Mouse (Mus musculus): ENCODE data around the gene Il15ra. TPM values are rescaled to one million over a fixed set of nuclear protein-coding genes. Genes with fewer than 3 reads are reported as not detected.

The Il15ra gene
- polyA plus RNA-seq, 1 experiment from 2014 or later: 0.64 TPM

DNA sequence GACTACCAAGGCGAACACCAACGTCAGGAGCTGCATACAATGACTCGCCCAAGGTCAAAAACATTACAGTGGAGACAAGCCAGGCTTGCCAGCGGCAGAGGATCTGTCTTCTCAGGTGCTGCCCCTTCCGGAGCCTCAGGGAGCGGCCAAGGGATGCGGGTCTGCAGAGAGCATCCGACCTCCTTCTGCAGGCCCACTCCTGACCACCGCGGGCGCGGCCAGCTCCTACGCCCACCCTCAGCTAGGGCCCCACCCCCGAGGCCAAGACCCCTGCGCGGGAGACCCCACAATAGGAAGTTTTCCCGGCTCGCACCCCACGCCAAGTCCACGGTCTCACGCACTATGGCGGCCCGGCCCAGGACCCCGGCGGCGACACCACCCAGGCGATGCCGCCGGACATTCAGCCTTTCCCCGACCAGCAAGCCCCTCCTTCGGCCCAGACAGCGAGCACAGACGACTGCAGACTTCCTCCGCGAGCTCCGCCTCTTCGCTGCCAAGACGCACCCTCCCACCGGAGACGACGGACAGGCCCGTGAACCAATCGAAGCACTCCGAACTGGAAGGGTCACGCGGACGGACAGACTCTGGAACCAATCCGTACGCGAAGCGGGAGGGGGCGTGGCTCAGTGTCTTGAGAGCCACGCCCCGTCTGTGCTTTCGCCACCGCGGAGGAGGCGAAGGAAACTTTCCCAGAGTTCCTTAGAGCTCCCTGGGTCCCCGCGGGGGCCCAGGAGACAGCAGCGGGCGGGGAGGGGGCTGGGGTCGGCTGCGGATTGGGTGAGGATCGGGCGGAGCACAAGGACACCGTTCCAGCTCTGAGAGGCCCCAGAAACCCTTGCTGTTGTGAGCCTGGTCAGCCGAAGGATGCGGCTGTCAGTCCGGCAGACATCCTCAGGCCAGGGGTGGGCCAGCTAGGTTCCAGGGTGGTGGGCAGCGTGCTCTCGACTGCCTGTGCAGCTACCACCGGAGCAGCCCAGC lies 72.3 kb downstream of the Il15ra start, which contains the start of the genes Fbh1 and Ankrd16:
TSS of gene Fbh1 (minus strand) at position 492 of the 978 bp plus-strand sequence.
TSS of gene Ankrd16 (plus strand) at position 786 of the 978 bp plus-strand sequence.
- under 1% methylated on average over 73 of the region's 73 CpGs for WGBS
- Histone ChIP-seq H3K36me3 (ENCODE audit: control insufficient read depth, insufficient read depth, low read length) (peaks cover 22% of the 10 kb centered on the region), H3K9me3 (ENCODE audit: control insufficient read depth, low read length) (no peaks in the 10 kb centered on the region), H3K4me2 (ENCODE audit: low read length) (peak within 1 kb of the TSS; percentile 87), H3K27ac (replicated peaks; ENCODE audit: low read depth, low read length) (peak within 1 kb of the TSS; percentile 93), H3K4me1 (ENCODE audit: control insufficient read depth, insufficient read depth, low read length) (peaks cover 25% of the 10 kb centered on the region), H3K9ac (replicated peaks; ENCODE audit: low read length) (peak within 1 kb of the TSS; percentile 79), H3K4me3 (replicated peaks; ENCODE audit: low read depth, low read length) (peak within 1 kb of the TSS; percentile 82), H3K27me3 (ENCODE audit: control insufficient read depth, insufficient read depth, low read length) (no peaks in the 10 kb centered on the region)
- ATAC-seq (ENCODE audit: low FRiP score, low TSS enrichment): peak; percentile 96
- peak; percentile 100 for DNase-seq

DNA sequence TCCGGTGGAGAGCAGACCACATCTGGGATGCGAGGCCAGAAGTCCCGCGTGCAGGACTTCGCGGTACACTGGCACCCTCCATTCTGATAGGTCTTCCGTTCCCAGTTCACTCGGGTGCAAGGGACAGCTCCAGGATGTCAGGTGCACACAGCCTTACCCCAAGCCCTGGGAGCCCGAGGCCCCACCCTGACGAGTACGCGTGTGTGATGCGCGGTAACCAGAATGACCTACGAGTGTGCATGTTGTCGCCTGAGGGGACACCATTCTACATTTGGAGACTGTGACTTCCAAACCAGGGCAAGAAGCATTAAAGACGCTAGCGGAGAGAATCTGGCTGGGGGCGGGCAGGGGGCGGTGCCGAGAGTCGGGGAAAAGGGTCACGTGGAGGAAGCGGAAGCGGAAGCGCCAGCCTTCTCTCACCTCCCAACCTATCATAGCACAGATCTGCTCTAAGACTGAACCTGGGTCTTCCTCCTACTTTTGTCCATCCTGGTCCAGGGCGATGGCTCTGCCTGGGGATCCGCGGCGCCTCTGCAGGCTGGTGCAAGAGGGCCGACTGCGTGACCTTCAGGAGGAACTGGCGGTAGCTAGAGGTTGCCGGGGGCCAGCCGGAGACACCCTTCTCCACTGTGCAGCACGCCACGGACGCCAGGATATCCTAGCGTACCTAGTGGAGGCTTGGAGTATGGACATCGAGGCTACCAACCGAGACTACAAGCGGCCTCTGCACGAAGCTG lies 73.2 kb downstream of the Il15ra start:
- no peaks in the 10 kb centered on the region for H3K27me3 ChIP-seq (ENCODE audit: control insufficient read depth, insufficient read depth, low read length)
- peaks cover 30% of the 10 kb centered on the region for H3K36me3 ChIP-seq (ENCODE audit: control insufficient read depth, insufficient read depth, low read length)
- peak; percentile 87 for ATAC-seq (ENCODE audit: low FRiP score, low TSS enrichment)
- peak overlapping the region; percentile 82 for H3K4me3 ChIP-seq (replicated peaks; ENCODE audit: low read depth, low read length)
- H3K9me3 ChIP-seq (ENCODE audit: control insufficient read depth, low read length): no peaks in the 10 kb centered on the region
- WGBS: under 1% methylated on average over 43 of the region's 43 CpGs
- H3K9ac ChIP-seq (replicated peaks; ENCODE audit: low read length): peak overlapping the region; percentile 79
- H3K4me1 ChIP-seq (ENCODE audit: control insufficient read depth, insufficient read depth, low read length): peaks cover 25% of the 10 kb centered on the region
- peak overlapping the region; percentile 87 for H3K4me2 ChIP-seq (ENCODE audit: low read length)
- H3K27ac ChIP-seq (replicated peaks; ENCODE audit: low read depth, low read length): peak overlapping the region; percentile 93
- DNase-seq: peak; percentile 94

Other genes with a start within 250 kb of the Il15ra start
- 28.7 and 31.4 TPM in 2 replicates for gene Pfkfb3, start 151.2 kb upstream of the Il15ra start, polyA plus RNA-seq (2014; fragmentation: Nextera tagmentation; extraction: Ambion mirVana)
- 118 and 125 TPM in 2 replicates for gene Rbm17, start 101.1 kb upstream of the Il15ra start, polyA plus RNA-seq (2014; fragmentation: Nextera tagmentation; extraction: Ambion mirVana)
- not detected in 2 replicates for gene Gm17490, start 79.0 kb upstream of the Il15ra start, polyA plus RNA-seq (2014; fragmentation: Nextera tagmentation; extraction: Ambion mirVana)
- not detected in 2 replicates for gene Il2ra, start 62.5 kb upstream of the Il15ra start, polyA plus RNA-seq (2014; fragmentation: Nextera tagmentation; extraction: Ambion mirVana)
- gene Fbh1, start 72.3 kb downstream of the Il15ra start, polyA plus RNA-seq (2014; fragmentation: Nextera tagmentation; extraction: Ambion mirVana): 117 and 153 TPM in 2 replicates
- 31.7 and 41.4 TPM in 2 replicates for gene Ankrd16, start 72.6 kb downstream of the Il15ra start, polyA plus RNA-seq (2014; fragmentation: Nextera tagmentation; extraction: Ambion mirVana)